Mouse (Mus musculus) limb, embryonic 10.5 days (tissue): ENCODE measurements around the gene Gm10188. TPM values are rescaled to one million over a fixed set of nuclear protein-coding genes. Genes with fewer than 3 reads are reported as not detected.

Experiments
- DNase-seq: peaks from one replicate; pipeline ENCODE4 v3.0.0-alpha.2; 2017; ENCODE audit warnings: low spot score
- H3K27ac ChIP-seq: fragments of 300-500 bp; sonication (generic); 2 replicates; pipeline ENCODE4 v1.5.1; 2016; ENCODE audit warnings: mild to moderate bottlenecking
- H3K27me3 ChIP-seq: fragments of 300-500 bp; sonication (generic); 2 replicates; pipeline ENCODE4 v1.6.1; 2016; ENCODE audit warnings: low read depth, mild to moderate bottlenecking; ENCODE audit not compliant: poor library complexity, severe bottlenecking
- H3K36me3 ChIP-seq: fragments of 300-500 bp; sonication (generic); 2 replicates; pipeline ENCODE4 v1.6.1; 2016; ENCODE audit warnings: mild to moderate bottlenecking, moderate library complexity
- H3K4me1 ChIP-seq: fragments of 300-500 bp; sonication (generic); 2 replicates; pipeline ENCODE4 v1.6.1; 2016
- H3K4me3 ChIP-seq: fragments of 300-500 bp; sonication (generic); 2 replicates; pipeline ENCODE4 v1.5.1; 2016; ENCODE audit warnings: mild to moderate bottlenecking, moderate library complexity
- H3K9me3 ChIP-seq: fragments of 300-500 bp; sonication (generic); replicated peaks from 2 replicates; pipeline ENCODE4 v1.6.1; 2016; ENCODE audit warnings: mild to moderate bottlenecking
- WGBS: fragments of 180-500 bp; shearing (Covaris S2); methylation state at CpG from one replicate; pipeline ENCODE4 v1.1.7; 2016; 5-methylcytosine and 5-hydroxymethylcytosine counted together
- polyA plus RNA-seq: library from polyadenylated mRNA; unstranded; fragments of >200 nt; fragmentation: Nextera tagmentation; extraction: Ambion mirVana; gene quantifications from 2 replicates; pipeline ENCODE4 v1.2.1, GENCODE M21; 2016

Gm10188 gene
- polyA plus RNA-seq, 1 experiment from 2014 or later: not detected

GRCm38 (mm10) chr1:132254467-132254866 is 24.9 kb upstream of the Gm10188 start:
- Histone ChIP-seq H3K4me3 (no peak overlapping the region), H3K27ac (no peak overlapping the region), H3K27me3 (no peaks in the 10 kb centered on the region), H3K36me3 (no peaks in the 10 kb centered on the region), H3K4me1 (no peaks in the 10 kb centered on the region), H3K9me3 (no peaks in the 10 kb centered on the region)
- 85% methylated on average over 6 of the region's 6 CpGs for WGBS
- DNase-seq: no peak

GRCm38 (mm10) chr1:132246641-132247040 is 17.1 kb upstream of the Gm10188 start:
- Histone ChIP-seq H3K27ac (no peak overlapping the region), H3K4me3 (no peak overlapping the region), H3K27me3 (no peaks in the 10 kb centered on the region), H3K9me3 (no peaks in the 10 kb centered on the region), H3K36me3 (no peaks in the 10 kb centered on the region), H3K4me1 (no peaks in the 10 kb centered on the region)
- no peak for DNase-seq
- WGBS: 91% methylated on average over 4 of the region's 4 CpGs

- Histone ChIP-seq H3K4me1 (no peaks in the 10 kb centered on the region), H3K27me3 (no peaks in the 10 kb centered on the region), H3K27ac (no peak overlapping the region), H3K4me3 (no peak overlapping the region), H3K9me3 (no peaks in the 10 kb centered on the region), H3K36me3 (no peaks in the 10 kb centered on the region)
- 56% methylated on average over 6 of the region's 6 CpGs for WGBS
- DNase-seq: no peak
These were observed 16.6 kb upstream of the Gm10188 start for GRCm38 (mm10) chr1:132246137-132246536.

- Histone ChIP-seq H3K4me3 (no peak overlapping the region), H3K27ac (no peak overlapping the region), H3K9me3 (no peaks in the 10 kb centered on the region), H3K27me3 (no peaks in the 10 kb centered on the region), H3K36me3 (no peaks in the 10 kb centered on the region), H3K4me1 (no peaks in the 10 kb centered on the region)
- no peak for DNase-seq
- WGBS: 78% methylated on average over 5 of the region's 5 CpGs
These were observed 15.4 kb upstream of the Gm10188 start for GRCm38 (mm10) chr1:132245010-132245409.

- Histone ChIP-seq H3K4me3 (no peak overlapping the region), H3K4me1 (peaks cover 4% of the 10 kb centered on the region; the same call in 1 of the 2 replicates), H3K9me3 (no peaks in the 10 kb centered on the region), H3K27ac (no peak overlapping the region), H3K27me3 (peaks cover 16% of the 10 kb centered on the region; the same call in 1 of the 2 replicates), H3K36me3 (no peaks in the 10 kb centered on the region)
- 21% methylated on average over 6 of the region's 6 CpGs for WGBS
- DNase-seq: peak; percentile 76
These were observed 8.1 kb upstream of the Gm10188 start for GRCm38 (mm10) chr1:132237585-132238159.

GRCm38 (mm10) chr1:132234757-132235273 is 5.2 kb upstream of the Gm10188 start:
- no peak for DNase-seq
- Histone ChIP-seq H3K27me3 (peaks cover 16% of the 10 kb centered on the region; the same call in 1 of the 2 replicates), H3K27ac (no peak overlapping the region), H3K36me3 (no peaks in the 10 kb centered on the region), H3K9me3 (no peaks in the 10 kb centered on the region), H3K4me1 (peaks cover 9% of the 10 kb centered on the region; the same call in 1 of the 2 replicates), H3K4me3 (no peak overlapping the region)
- WGBS: 53% methylated on average over 9 of the region's 9 CpGs

GRCm38 (mm10) chr1:132233566-132233965 is 4.0 kb upstream of the Gm10188 start:
- Histone ChIP-seq H3K4me3 (no peak overlapping the region), H3K36me3 (no peaks in the 10 kb centered on the region), H3K27ac (no peak overlapping the region), H3K4me1 (peaks cover 9% of the 10 kb centered on the region; the same call in 1 of the 2 replicates), H3K27me3 (peaks cover 16% of the 10 kb centered on the region; the same call in 1 of the 2 replicates), H3K9me3 (no peaks in the 10 kb centered on the region)
- peak; percentile 49 for DNase-seq
- 25% methylated on average over 12 of the region's 12 CpGs for WGBS

GRCm38 (mm10) chr1:132231470-132232274 is 2.1 kb upstream of the Gm10188 start:
- H3K4me1 ChIP-seq: peaks cover 9% of the 10 kb centered on the region; the same call in 1 of the 2 replicates
- 0 out of 2 replicates have a peak overlapping the region, but pooled peaks have one; percentile 36 for H3K27ac ChIP-seq
- no peaks in the 10 kb centered on the region for H3K9me3 ChIP-seq
- H3K4me3 ChIP-seq: no peak overlapping the region
- H3K36me3 ChIP-seq: no peaks in the 10 kb centered on the region
- no peak for DNase-seq
- H3K27me3 ChIP-seq: peaks cover 16% of the 10 kb centered on the region; the same call in 1 of the 2 replicates
- WGBS: 37% methylated on average over 7 of the region's 7 CpGs

GRCm38 (mm10) chr1:132226297-132227080 is 3.1 kb downstream of the Gm10188 start:
- 85% methylated on average over 12 of the region's 13 CpGs for WGBS
- H3K27ac ChIP-seq: no peak overlapping the region
- H3K4me1 ChIP-seq: 0 out of 2 replicates have a peak, but pooled peaks cover under 1% of the 10 kb centered on the region
- H3K4me3 ChIP-seq: no peak overlapping the region
- peaks cover 12% of the 10 kb centered on the region; the same call in 1 of the 2 replicates for H3K27me3 ChIP-seq
- DNase-seq: no peak
- H3K36me3 ChIP-seq: no peaks in the 10 kb centered on the region
- no peaks in the 10 kb centered on the region for H3K9me3 ChIP-seq

GRCm38 (mm10) chr1:132222166-132222565 is 7.4 kb downstream of the Gm10188 start:
- H3K9me3 ChIP-seq: no peaks in the 10 kb centered on the region
- no peaks in the 10 kb centered on the region for H3K4me1 ChIP-seq
- H3K27me3 ChIP-seq: peaks cover 24% of the 10 kb centered on the region
- no peak for DNase-seq
- H3K27ac ChIP-seq: no peak overlapping the region
- H3K4me3 ChIP-seq: no peak overlapping the region
- 51% methylated on average over 6 of the region's 6 CpGs for WGBS
- no peaks in the 10 kb centered on the region for H3K36me3 ChIP-seq

GRCm38 (mm10) chr1:132221627-132222026 is 7.9 kb downstream of the Gm10188 start:
- Histone ChIP-seq H3K27me3 (peaks cover 25% of the 10 kb centered on the region), H3K4me1 (no peaks in the 10 kb centered on the region), H3K4me3 (no peak overlapping the region), H3K36me3 (no peaks in the 10 kb centered on the region), H3K9me3 (no peaks in the 10 kb centered on the region), H3K27ac (no peak overlapping the region)
- WGBS: 42% methylated on average over 2 of the region's 2 CpGs
- DNase-seq: no peak

- H3K27me3 ChIP-seq: peaks cover 50% of the 10 kb centered on the region
- no peak overlapping the region for H3K4me3 ChIP-seq
- DNase-seq: no peak
- H3K27ac ChIP-seq: no peak overlapping the region
- H3K9me3 ChIP-seq: no peaks in the 10 kb centered on the region
- H3K36me3 ChIP-seq: no peaks in the 10 kb centered on the region
- 60% methylated on average over 3 of the region's 3 CpGs for WGBS
- H3K4me1 ChIP-seq: peaks cover 17% of the 10 kb centered on the region
These were observed 13.3 kb downstream of the Gm10188 start for GRCm38 (mm10) chr1:132216276-132216675.
